Mouse (Mus musculus) heart, postnatal 10 days (tissue): ENCODE results near the gene Ifitm2. TPM values are rescaled to one million over a fixed set of nuclear protein-coding genes. Genes with fewer than 3 reads are reported as not detected.
A peak's percentile ranks its signal among the peaks of the same experiment; 100 is the strongest.

Experiments used
- DNase-seq, 2 experiments: peaks; one replicate each; pipeline ENCODE4 v3.0.0; 2021
- intact Hi-C: fragments of 180-260 bp; cut with DNase I; formaldehyde crosslinking; loops from one replicate; pipeline ENCODE4 v1.15.1; 2025
- total RNA-seq, 2 experiments: library from RNA; stranded (reverse); gene quantifications; 2 replicates each; pipeline ENCODE4 v1.2.3; 2021

The Ifitm2 gene
- total RNA-seq, 2 experiments from 2014 or later = 168 to 187 TPM

GRCm38 (mm10) chr7:140946980-140947379, 8.8 kb downstream of the Ifitm2 start:
- intact Hi-C loops = loop anchor here (5.0 kb wide), 1 partner anchor 245 kb away; the partner anchor contains the start of genes Hras and Lrrc56
- DNase-seq = peak in 1 of 2 experiments; percentile 47

- intact Hi-C loops = loop anchor here (5.0 kb wide), 1 partner anchor 246 kb away; the partner anchor contains the start of genes Hras and Lrrc56
- DNase-seq = peak in 1 of 2 experiments; percentile 7
Measured at GRCm38 (mm10) chr7:140946311-140946710, 9.5 kb downstream of the Ifitm2 start.

DNA sequence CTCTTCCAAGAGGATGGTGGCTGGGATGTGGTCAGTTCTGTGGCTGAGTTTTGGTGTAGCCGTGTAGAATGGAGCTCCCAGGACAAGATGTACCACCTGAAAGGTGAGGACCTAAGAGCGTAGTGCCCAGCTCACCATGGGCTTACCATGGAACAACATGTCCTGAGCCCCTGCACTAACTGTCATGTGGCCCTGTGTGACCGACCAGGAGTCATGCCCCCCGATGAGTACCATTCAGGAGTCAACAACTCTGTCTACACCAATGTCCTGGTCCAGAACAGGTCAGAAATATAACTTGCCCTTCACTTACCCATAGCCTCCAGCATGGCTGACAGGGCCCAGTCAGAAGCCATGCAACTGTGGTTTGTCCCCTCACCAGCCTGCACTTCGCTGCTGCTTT, 10.5 kb downstream of the Ifitm2 start:
- intact Hi-C loops = loop anchor here (5.0 kb wide), 1 partner anchor 247 kb away; the partner anchor contains the start of genes Hras and Lrrc56
- DNase-seq = no peak

DNA sequence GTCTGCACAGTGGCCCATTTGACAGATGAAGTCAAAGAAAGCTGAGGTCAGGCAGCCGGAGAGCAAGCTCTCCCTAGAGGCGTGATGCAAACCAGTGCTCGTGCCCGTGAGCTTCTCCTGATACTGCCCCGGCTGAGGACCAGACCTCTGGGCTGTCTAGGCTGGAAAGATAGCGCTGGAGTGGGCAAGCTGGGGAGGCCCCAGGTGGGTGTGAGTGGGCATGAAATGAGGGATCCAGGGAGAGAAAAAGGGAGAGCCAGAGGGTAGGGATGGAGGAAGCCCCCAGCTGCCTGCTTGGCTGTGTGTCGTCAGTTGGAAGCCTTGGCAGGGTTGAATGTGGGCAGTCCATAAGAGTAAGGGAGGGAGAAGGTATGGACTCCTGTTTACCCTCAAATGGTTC, 11.6 kb downstream of the Ifitm2 start:
- DNase-seq = no peak
- intact Hi-C loops = no loop called here

DNA sequence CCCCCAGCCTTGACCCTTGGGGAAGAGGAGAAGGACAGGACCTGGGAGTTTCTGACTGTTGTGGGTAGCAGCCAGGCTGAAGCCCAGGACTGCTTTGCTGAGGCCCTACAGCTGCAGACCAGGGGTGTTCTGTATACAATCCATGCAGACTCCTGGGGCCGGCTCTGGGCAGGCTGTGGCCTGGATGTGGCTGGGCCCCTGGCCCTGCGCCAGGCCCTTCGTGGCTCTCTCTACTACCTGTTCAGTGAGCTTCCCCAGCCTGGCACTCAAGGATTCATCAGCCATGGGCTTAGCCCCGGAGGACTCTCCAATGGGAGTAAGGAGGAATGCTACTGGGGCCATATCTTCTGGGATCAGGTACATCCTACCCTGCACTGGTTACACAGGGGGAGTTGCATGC, 12.4 kb downstream of the Ifitm2 start:
- intact Hi-C loops = no loop called here
- DNase-seq = peak in 1 of 2 experiments; percentile 16

DNA sequence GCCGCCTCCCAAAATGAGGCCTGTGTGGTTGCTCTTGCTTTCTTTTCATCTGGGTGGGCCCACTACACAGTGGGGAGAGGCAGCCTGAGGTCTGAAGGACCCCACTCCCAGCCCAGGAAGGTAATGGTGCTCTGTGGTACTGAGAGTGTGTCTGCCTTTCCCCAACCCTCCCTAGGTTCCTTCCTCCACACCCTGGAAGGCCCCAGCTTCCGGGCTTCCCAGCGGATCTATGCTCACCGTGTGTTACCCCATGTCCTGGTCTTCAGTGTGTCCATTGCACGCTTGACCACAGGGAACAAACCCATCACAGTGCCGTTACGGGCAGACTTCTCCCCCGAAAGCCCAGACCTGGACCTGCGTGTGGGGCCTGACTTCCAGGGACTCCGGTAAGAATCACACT, 13.0 kb downstream of the Ifitm2 start:
- intact Hi-C loops = no loop called here
- peak in 1 of 2 experiments; percentile 16 for DNase-seq

DNA sequence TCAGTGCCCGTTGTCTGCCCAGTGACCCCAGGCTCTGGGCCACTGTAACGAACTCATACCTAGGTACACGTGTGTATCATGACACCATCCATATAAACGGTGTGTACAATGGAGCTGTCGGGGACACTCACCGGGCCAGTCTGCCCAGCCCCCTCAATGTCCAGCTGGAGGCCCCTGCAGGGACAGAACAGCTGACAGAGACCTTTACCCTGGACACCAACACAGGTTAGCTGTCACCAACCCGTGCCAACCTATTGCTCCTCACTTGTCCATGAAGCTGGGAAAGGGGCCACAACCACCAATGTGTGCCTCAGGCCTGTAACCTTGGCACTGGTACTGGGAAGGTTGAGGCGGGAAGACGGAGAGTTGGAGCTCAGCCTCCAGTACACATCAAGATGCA, 13.4 kb downstream of the Ifitm2 start:
- intact Hi-C loops = no loop called here
- DNase-seq = peak in 1 of 2 experiments; percentile 50

DNA sequence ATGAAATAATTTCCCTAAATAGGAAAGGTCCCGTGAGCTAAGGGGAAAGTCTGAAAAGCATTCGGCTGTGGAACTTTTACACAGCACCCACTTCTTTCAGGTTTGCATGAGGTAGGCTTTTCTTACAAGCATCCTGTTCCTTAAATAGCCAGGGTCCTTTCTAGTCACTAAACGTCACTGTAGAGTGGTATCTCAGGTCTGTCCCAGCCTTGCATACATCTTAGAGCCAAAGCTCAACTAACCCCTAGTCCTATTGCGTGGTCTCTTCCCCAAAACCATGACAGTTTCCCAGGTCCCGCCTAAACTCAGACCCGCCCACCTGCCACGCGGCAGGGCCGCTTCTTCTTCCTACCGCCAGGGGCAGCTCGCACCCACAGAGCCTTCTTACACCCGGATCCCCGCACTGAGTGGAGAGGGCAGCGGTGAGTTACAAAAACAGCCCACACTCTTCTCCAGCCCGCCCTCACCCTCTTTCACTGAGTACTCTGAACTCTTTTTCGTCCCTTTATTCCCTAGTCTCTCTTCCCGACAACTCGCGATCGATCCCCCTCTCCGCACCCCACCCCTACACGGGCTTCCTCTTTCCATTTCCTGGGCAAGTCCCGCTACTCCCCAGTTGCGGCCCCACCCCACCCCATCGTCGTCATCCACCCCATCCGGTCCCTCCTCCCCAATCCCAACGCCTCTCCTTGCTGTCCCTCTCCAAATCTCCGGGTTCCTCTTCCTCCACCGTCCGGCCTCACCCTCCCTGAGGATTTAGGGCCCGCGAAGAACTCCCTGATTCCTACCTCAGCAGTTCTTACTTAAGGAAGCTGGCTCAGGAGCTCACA, 14.3 kb downstream of the Ifitm2 start, which contains the start of gene Pgghg:
Gene Pgghg, plus strand, starts transcription at position 170 of the 830 bp plus-strand sequence.
- intact Hi-C loops = loop anchor here (1.0 to 2.0 kb wide), 3 partner anchors 14 to 68 kb away; partner anchors contain the start of genes Gm45717 and Ifitm2
- DNase-seq = peak; percentile 90 to 91

- intact Hi-C loops = loop anchor here (2.0 kb wide), 1 partner anchor 31 kb away; no protein-coding TSS in a partner anchor
- peak in 1 of 2 experiments; percentile 41 for DNase-seq
Measured at GRCm38 (mm10) chr7:140939669-140940171, 16.1 kb downstream of the Ifitm2 start.

DNA sequence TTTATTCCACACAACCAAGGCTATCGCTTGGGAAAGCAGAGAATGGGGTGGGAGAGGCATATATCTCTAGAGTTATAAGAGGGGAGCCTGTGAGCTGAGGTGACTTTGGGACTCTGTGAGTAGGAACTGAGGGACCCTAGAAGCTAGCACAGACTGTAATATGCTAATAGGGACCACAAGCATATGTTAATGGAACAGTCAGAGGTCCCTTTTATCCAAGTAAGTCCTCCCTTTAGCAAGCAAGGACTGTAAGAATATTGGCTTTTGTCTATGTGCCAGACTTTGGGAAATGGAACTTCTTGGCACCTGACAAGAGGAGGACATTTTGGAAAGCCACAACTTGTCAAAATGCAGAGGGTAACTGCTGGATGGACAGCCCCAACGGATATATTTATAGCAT, 16.9 kb downstream of the Ifitm2 start:
- no peak for DNase-seq
- intact Hi-C loops = no loop called here

GRCm38 (mm10) chr7:140938436-140938835, 17.4 kb downstream of the Ifitm2 start:
- DNase-seq = no peak
- intact Hi-C loops = no loop called here

DNA sequence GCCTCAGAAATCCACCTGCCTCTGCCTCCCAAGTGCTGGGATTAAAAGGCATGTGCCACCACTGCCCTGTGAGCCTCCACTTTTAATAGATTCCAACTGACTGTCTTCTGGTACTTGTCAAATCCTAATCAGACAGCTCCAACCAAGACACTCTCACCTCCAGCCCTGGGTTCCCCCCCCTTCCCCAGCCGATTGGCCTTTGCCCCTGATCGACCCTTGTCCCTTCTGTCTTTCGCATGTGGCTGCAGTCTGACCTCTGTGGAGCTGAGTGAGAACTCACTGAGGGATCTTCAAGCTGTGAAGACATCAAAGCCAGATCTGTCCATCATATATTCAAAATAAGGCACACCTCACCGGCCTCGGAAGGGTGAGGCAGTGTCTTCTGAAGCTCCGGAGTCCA, 28.6 kb downstream of the Ifitm2 start:
- no peak for DNase-seq
- intact Hi-C loops = no loop called here

- intact Hi-C loops = no loop called here
- no peak for DNase-seq
Measured at GRCm38 (mm10) chr7:140923070-140923775, 32.6 kb downstream of the Ifitm2 start.

DNA sequence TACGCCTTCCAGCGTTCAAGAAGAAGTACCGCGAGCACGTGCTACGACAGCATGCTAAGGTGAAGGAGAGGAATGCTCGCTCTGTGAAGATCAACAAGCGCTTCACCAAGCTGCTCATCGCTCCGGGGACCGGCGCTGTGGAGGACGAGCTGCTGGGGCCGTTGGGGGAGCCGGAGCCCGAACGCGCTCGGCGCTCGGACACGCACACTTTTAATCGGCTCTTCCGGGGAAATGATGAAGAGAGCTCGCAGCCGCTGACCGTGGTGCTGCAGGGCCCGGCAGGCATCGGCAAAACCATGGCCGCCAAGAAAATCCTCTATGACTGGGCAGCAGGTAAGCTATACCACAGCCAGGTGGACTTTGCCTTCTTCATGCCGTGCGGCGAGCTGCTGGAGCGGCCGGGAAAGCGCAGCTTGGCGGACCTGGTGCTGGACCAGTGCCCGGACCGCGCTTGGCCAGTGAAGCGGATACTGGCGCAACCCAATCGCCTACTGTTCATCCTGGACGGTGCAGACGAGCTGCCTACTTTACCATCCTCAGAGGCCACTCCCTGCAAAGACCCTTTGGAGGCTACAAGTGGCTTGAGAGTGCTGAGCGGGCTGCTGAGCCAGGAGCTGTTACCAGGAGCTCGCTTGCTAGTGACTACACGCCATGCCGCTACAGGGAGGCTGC, 33.3 kb downstream of the Ifitm2 start:
- peak; percentile 41 to 45 for DNase-seq
- intact Hi-C loops = no loop called here

DNA sequence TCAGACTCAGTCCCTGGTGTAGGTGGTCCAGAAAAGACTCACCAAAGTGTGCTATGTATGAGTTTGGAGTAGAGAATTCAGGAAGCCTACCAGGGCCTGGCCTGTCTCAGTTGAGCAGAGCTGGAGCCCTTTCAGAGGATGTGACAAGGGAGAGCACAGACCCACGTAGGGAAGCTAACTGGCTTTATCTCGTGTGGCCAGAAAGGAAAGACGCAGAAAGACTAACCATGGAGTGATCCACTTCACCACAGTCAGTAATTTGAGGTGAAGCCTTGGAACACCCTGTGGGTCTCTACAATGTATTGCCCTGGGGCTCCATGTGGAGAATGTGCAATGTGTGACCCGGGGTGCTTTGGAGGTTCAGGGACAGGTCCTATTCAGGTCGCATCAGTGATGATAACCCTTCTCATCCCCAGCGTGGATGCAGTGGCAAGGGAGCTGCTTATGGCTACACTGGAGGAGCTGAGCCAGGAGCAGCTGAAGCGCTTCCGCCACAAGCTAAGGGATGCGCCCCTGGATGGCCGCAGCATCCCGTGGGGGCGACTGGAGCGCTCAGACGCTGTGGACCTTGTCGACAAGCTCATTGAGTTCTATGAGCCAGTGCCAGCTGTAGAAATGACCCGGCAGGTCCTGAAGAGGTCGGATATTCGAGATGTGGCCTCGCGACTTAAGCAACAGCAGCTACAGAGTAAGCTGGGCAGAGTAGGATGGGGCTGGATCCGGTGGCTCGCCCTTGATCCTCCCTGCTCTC, 34.4 kb downstream of the Ifitm2 start:
- DNase-seq = no peak
- intact Hi-C loops = no loop called here

DNA sequence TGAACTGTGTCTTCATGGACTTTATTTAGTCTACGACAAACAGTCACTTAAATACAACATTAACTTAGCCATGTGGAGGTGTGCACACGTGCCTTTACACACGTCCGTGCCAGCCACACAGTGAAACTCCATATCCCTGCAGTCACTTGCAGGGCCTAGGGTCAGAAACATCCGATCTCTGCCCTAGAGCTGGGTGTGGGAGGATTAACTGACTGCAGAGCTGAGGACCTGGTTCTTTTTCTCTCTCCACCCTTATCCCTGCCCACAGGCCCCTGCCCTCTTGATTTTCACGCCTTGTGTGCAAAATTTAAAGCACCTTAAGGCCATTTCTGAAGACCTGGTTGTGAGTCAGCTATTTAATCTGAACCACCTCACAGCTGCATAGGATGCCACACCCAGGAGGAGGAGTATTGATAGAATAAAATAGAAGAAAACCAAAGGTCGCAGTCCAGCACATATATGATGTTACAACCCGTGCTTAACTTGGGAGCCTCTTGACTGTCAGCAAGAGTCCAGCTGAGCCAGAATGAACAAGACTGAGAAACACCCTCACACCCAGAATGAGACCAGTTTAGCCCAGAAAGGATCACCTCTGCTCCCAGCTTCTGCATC, 35.3 kb downstream of the Ifitm2 start, which contains the start of gene Nlrp6:
Gene Nlrp6, plus strand, starts transcription at position 485 of the 612 bp plus-strand sequence.
- intact Hi-C loops = no loop called here
- no peak for DNase-seq

DNA sequence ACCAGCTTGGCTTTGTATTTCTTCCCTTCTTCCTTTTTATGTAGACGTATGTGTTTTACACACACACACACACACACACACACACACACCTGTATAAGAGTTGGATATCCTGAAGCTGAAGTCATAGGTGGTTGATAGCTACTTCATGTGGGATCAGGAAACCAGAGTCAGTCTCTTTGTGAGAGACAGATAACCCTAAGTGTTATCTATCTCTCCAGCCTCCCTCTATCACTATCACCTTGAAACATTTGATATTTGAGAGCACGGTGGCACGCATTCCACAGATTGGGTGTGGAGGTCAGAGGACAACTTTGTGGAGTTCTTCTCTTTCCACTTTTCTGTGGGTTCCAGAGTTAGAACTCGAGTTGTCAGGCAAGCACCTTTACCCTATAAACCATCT, 35.9 kb downstream of the Ifitm2 start:
- intact Hi-C loops = no loop called here
- no peak for DNase-seq

DNA sequence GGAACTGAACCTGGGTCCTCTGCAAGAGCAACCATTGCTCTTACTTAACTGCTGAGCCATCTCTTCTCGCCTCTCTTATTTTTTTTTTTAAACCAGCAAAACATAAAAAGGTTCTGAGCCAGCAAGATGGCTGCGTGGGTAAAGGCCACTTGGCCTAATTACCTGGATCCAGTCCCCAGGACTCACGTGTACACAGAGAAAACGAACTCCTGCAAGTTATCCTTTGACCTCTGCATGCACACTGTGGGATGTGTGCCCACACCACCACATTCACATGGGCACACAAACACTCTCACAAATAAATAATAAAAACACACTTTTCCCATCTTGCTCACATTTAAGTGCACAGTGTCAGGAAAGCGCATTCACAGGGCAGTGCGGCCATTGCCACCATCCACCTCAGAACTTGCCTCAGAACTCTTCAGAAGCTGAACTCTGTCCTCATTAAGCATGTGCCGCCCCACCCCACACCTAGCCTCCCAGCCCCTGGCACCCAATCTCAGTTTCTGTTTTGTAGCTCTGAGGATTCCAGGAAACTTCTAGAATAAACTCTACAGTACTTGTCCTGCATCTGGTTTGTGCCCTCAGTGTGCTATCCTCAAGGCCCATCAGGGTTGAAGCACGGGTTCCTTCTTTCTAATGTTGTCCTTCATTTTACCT, 41.6 kb downstream of the Ifitm2 start:
- intact Hi-C loops = no loop called here
- DNase-seq = no peak
